Mouse (Mus musculus) megakaryocyte-erythroid progenitor cell, adult 5-6 weeks (primary cell): Measurements from ENCODE around the gene Cenpf. TPM values are rescaled to one million over a fixed set of nuclear protein-coding genes. Genes with fewer than 3 reads are reported as not detected.

ENCODE experiments used
- ATAC-seq: replicated peaks from 2 replicates; pipeline ENCODE4 v1.8.0; 2016; ENCODE audit warnings: mild to moderate bottlenecking, inconsistent platforms; ENCODE audit not compliant: severe bottlenecking, poor library complexity, low FRiP score, low TSS enrichment
- total RNA-seq, 2 experiments: library from RNA; stranded (forward) in 1 of 2; stranded (reverse) in 1 of 2; fragments of 200-1000, 215-1000 nt in 1 of 2; fragments of >200 nt in 1 of 2; fragmentation: Nextera tagmentation in 1 of 2; gene quantifications; 2 replicates each; pipeline ENCODE4 v1.2.3; 2014 to 2017

The Cenpf gene
- total RNA-seq, 2 experiments from 2014 or later: 31.2 to 51.5 TPM

DNA sequence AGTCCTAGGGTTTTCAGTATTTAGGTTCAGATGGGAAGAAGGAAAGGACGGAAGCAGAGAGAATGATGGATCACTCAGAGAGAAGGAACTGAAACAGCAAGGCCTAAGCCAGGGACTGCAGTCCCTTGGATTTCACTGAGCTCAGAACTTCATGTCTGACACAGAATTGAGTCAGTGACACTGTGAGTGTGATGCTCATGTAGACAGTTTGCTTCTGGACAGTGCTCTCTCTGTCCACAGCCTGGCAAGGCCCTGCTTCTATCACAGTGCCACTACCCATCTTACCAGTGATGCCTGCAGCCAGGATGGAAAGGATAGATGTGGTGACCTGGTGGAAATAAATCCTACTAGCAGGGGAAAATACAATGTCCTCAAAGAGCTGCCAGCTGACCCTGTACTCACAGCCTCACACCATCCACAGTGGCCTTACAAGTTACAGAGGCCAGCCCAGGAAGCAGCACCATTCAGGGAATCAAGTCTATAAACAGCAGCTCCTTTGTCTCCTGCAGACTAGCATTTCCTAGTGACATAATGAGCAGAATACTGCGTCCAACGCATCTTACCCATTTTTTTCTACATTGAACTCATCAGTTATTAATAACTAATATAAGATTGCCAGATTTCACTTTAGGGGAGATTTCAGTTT is 43.1 kb downstream of the Cenpf start:
- ATAC-seq: no peak

DNA sequence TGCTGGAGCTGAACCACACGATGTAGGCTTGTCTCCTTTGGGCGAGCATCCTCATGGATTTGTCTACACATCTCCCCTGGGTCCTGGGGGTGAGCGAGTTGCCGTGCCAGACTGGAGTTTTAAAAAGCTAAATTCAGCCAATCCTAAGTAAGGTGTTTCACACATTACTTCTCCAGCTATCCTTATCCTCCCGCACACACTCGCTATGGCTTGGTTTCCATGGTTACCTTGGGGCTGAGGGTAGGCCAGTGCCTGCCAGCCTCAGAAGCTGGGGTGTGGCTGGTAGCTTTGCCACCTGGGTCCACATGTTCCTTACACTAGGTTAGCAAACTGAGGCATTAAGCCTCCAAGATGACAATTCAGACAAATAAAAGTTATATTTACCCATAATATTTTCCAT is 48.3 kb downstream of the Cenpf start:
- peak; percentile 73 for ATAC-seq

DNA sequence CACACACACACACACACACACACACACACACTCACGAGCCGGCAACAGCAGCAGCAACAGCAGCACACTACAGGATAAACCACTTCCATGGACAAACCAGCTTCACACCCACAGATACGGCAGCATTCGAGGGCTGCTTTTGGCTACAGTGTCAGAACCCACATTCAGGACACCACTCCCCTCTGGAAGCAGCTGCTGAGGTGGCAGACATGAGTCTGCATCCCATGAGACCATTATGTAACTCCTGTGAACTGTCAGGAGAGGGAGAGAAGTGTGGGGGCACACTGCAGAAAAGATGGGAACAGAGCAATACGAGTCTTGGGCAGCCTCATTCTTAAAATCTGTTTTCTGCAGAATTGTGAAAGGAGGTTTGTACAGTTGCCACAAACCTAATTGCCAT is 54.1 kb downstream of the Cenpf start:
- no peak for ATAC-seq

- no peak for ATAC-seq
Observed at GRCm38 (mm10) chr1:189631906-189632675, 55.8 kb downstream of the Cenpf start.

DNA sequence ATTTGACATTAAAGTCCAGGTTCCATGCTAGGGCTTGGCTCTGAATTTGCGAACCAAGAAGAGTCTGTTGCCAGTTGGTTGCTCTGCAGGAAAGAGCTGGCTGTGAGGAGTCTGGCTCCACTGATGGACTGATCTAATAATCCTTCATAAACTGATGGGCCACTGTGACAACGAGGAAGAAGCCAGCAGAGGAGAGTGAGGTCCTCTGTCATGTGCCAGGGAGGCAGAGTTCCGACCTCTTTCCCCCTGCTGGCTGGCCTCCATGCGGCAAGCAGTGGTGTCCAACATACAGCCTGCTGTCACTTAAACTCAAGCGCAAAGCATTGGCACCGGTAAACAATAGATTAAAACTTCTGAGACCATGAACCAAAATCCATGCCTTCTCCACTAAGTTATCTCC is 57.9 kb downstream of the Cenpf start:
- ATAC-seq: no peak

DNA sequence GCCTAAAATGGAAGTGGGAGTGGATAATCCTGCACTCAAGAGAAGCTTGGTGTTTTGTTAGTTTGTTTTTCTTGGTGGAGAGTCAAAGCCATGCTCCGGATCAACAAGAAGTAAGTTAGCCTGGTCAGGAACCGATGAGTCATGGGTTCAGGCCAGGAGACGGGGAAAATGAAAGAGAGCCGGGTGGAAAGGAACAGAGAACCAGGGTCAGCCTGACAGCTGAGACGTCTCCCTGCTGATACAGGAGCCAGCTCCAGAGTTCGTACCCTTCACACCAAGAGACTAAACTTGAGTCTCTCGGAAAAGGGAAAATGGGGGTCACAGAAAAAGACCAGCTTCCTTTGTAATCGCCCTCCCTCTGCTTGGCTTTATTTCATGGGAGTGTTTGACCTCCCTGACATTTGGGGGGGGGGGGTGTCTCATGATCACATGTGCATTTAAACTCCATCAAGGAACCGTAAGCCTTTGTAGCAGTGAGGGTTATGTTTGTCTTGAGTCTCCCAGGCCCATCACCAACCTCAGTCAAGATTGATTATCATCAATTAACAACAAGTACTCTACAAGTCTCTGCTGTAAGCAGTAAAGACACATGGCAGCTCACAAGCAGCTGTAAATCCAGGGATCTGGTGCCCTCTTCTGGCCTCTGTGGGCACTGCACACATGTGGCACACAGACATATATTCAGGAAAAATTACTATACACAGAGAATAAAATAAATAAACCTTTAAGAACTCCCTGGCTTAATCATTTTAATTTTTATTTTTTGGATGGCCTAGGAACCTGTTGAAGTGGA is 59.7 kb downstream of the Cenpf start:
- peak; percentile 56 for ATAC-seq

DNA sequence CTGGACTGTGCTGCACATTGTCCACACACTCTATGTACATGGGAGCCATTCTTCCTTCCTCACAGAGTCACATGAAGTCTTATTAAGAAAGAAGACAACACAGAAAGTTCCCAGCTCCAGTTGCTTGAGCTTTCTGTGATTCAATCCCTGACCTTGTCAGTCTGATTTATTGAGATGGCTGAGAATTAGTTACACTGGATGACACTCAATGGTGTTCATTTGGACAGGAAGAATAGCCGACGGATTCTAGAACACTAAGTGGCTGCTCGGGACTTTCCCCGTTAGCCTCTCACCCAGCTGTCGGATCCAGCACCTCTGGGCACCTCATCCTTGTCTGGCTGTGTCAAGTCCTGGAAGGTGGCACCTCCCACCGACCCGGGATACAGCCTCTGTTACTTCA is 63.1 kb downstream of the Cenpf start:
- ATAC-seq: 0 out of 2 replicates have a peak, but pooled peaks have one; percentile 17

- no peak for ATAC-seq
Observed at GRCm38 (mm10) chr1:189618970-189619740, 68.7 kb downstream of the Cenpf start.

DNA sequence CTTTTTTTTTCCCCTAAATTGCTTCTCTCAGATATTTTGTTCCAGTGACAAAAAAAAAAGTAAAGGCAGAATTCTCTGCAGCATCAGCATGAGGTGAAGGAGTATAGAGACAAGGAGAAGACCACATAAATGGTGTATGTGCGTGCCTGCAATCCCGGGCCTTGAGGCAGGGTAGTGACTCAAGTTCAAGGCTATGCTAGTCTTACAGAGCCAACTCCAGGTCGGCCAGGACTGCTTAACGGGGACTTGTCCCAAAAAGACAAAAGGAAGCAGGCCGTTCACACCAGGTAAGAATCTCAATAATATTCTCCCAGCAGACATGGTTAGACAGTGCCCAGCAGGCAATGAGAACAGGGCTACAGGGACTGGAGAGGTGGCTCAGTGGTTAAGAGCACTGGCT is 70.5 kb downstream of the Cenpf start:
- no peak for ATAC-seq

DNA sequence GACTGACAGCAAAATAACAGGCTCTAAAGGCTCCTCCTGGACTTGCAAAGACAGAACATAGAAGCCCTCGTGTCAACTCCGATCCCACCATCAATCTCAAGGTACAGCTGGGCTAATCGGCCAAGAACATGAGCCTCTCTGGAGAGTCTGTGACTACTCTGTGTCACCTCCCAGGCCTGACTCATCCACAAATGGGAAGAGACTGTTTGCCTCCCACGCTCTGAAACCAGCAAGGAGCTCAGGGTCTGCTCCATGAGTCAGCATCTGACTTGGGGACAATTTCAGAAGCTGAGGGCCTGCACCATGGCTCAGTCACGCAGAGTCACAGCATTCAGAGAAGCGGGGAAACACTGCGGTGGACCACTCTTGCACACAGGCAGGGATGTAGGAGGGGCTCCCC is 72.6 kb downstream of the Cenpf start:
- no peak for ATAC-seq

DNA sequence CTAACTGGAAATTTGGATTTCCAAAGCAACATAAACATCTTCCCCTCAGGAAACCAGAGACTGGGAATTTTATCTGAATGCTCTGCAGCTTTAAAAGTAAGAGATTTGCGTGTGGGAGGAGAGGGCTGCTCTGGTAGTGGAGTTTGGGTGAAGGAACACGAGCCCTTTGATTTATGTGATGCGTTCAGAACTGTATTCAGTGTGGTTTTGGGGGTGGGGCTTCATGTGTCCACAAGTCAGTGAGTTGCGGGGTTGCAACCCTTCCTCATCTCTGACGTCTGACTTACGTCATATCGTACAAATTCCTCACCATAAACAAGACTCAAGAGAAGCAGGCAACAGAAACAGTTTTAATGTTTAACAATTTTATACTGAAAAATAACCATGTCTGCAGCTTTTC is 74.8 kb downstream of the Cenpf start:
- no peak for ATAC-seq

GRCm38 (mm10) chr1:189611775-189612174 is 76.1 kb downstream of the Cenpf start:
- no peak for ATAC-seq

DNA sequence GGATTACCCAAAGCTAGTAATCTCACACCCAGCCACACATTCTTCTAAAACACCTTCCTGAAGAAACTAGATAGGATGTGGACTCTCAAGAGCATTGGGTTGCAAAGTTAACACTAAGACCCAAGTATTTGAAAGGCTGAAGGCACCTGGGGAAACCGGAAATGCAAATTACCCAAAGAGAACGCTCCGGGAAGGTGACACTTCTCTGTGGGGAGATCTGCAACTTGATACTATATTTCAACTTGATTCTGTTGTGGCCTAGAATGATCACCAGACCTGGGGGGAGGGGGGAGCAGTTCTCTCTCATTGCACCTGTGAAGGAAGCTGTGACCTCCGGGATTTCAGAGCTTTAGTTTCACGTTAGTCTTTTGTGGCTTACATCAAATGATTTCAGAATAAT is 79.2 kb downstream of the Cenpf start:
- ATAC-seq: no peak

- no peak for ATAC-seq
Observed at GRCm38 (mm10) chr1:189608039-189608438, 79.8 kb downstream of the Cenpf start.

DNA sequence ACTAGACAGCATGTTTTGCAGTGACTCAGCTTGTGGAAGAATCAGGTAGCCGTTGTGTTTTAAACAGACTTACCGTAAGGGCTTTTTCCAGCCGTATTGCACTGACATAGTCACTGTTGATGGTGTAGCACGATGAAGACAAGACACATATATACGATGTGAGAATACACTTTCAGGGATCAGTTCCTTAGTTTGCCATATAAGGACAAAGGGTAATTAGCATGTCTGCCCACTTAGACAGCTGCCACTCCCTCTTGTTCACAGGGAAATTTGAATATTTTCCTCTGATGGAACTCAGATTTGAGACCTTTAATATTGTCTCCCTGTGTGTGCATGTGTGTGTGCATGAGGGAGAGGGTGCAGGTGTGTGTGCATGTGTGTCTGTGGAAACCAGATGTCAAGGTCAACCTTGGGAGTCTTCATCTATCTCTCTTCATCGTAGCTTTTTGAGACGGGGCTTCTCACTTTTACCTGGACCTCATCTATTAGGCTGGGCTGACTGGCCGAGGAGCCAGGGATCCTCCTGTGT is 82.2 kb downstream of the Cenpf start:
- no peak for ATAC-seq

- no peak for ATAC-seq
Observed at GRCm38 (mm10) chr1:189597096-189597495, 90.8 kb downstream of the Cenpf start.
